8 mouse cellular contexts compared by ENCODE assay signal in genomic region chr13:20471732-20472131, GRCm38 (mm10).
DNase-seq lines count a peak whose midpoint lies in the region; ATAC-seq and TF ChIP-seq lines count a peak whose summit lies in the region.

No protein-coding gene starts in this region.

- H3K27ac ChIP-seq in midbrain, embryonic 13.5 days: peak overlapping the region; percentile 88
- no peak overlapping the region for H3K27ac ChIP-seq in stomach, postnatal 0 days (replicated peaks)

- no peak for TF ChIP-seq EP300 in stomach, postnatal 0 days (optimal IDR thresholded peaks at IDR 0.05)

- WGBS in midbrain, embryonic 13.5 days: 6% methylated on average over 6 of the region's 6 CpGs
- WGBS in stomach, postnatal 0 days: 8% methylated on average over 6 of the region's 6 CpGs

- H3K4me3 ChIP-seq in midbrain, embryonic 13.5 days (replicated peaks): peak overlapping the region; percentile 62
- no peak overlapping the region for H3K4me3 ChIP-seq in stomach, postnatal 0 days (ENCODE audit: low read depth, low read length)

- no peaks in the 10 kb centered on the region for H3K9me3 ChIP-seq in midbrain, embryonic 13.5 days
- no peaks in the 10 kb centered on the region for H3K9me3 ChIP-seq in stomach, postnatal 0 days (ENCODE audit: control insufficient read depth, low read length)

- intact Hi-C loops in left cerebral cortex, postnatal 10 days (cut with DNase I): loop anchor here (2.0 to 10.0 kb wide), 3 partner anchors 66 to 563 kb away; no protein-coding TSS in a partner anchor

- no peaks in the 10 kb centered on the region for H3K27me3 ChIP-seq in midbrain, embryonic 13.5 days
- no peaks in the 10 kb centered on the region for H3K27me3 ChIP-seq in stomach, postnatal 0 days (ENCODE audit: control insufficient read depth, insufficient read depth, low read length)

- DNase-seq in ovary, postnatal 36 days (ENCODE audit: low spot score): peak; percentile 59
- DNase-seq in ovary, adult 18-20 months (ENCODE audit: low spot score): no peak
- DNase-seq in cerebellum, adult 8-10 months: peak; percentile 86
- peak; percentile 40 for DNase-seq in forelimb bud, embryonic 11.5 days (ENCODE audit: low read depth, low spot score)
- DNase-seq in left cerebral cortex, postnatal 10 days (ENCODE audit: extremely low spot score in 1 of 2, low spot score in 2 of 2): peak; percentile 77 to 81
- peak; percentile 63 for DNase-seq in stomach, postnatal 0 days (ENCODE audit: low spot score)

- no peaks in the 10 kb centered on the region for H3K36me3 ChIP-seq in midbrain, embryonic 13.5 days
- no peaks in the 10 kb centered on the region for H3K36me3 ChIP-seq in stomach, postnatal 0 days (ENCODE audit: control insufficient read depth, insufficient read depth, low read length)

- peak overlapping the region; percentile 75; the same call in 1 of the 2 replicates for H3K9ac ChIP-seq in midbrain, embryonic 13.5 days (replicated peaks)
- no peak overlapping the region for H3K9ac ChIP-seq in stomach, postnatal 0 days (ENCODE audit: low read length)

- peak; percentile 89 for TF ChIP-seq CTCF in stomach, postnatal 0 days (IDR thresholded peaks at IDR 0.05; ENCODE audit: low read depth)

- H3K4me1 ChIP-seq in midbrain, embryonic 13.5 days (replicated peaks): peaks cover 35% of the 10 kb centered on the region
- H3K4me1 ChIP-seq in stomach, postnatal 0 days (replicated peaks; ENCODE audit: control insufficient read depth, insufficient read depth): no peaks in the 10 kb centered on the region

- H3K4me2 ChIP-seq in midbrain, embryonic 13.5 days (replicated peaks): peak overlapping the region; percentile 78
- H3K4me2 ChIP-seq in stomach, postnatal 0 days (replicated peaks; ENCODE audit: low read depth): no peak overlapping the region

- ATAC-seq in inflammation-experienced regulatory T-cells, adult 6 months: peak; percentile 77
- ATAC-seq in midbrain, embryonic 13.5 days: peak; percentile 62
- no peak for ATAC-seq in stomach, postnatal 0 days (ENCODE audit: low FRiP score, low TSS enrichment)
